Mouse (Mus musculus) MEL (cell line): ENCODE measurements around the gene Adprhl2. TPM values are rescaled to one million over a fixed set of nuclear protein-coding genes. Genes with fewer than 3 reads are reported as not detected.

Source experiments
- DNase-seq: peaks from one replicate; pipeline ENCODE4 v3.0.0; 2011; ENCODE audit warnings: low read depth, low spot score
- H3K27ac ChIP-seq: 2 replicates; pipeline ENCODE4 v1.5.1; 2012; ENCODE audit warnings: low read depth, mild to moderate bottlenecking, control low read depth, low read length, moderate library complexity; ENCODE audit not compliant: control insufficient read depth
- H3K27me3 ChIP-seq, 2 experiments: fragments of 150-350 bp in 1 of 2; sonication (generic) in 1 of 2; 2 replicates each; pipeline ENCODE4 v1.6.1; 2012; ENCODE audit warnings: low read length in 2 of 2, mild to moderate bottlenecking in 2 of 2, improper control_type of control experiment in 1 of 2, moderate library complexity in 1 of 2; ENCODE audit not compliant: insufficient read depth in 2 of 2, control insufficient read depth in 1 of 2
- H3K36me3 ChIP-seq, 2 experiments: 2 replicates each; pipeline ENCODE4 v1.6.1; 2012 to 2014; ENCODE audit warnings: low read length in 2 of 2, improper control_type of control experiment in 1 of 2, inconsistent platforms in 1 of 2, mild to moderate bottlenecking in 1 of 2; ENCODE audit not compliant: insufficient read depth in 2 of 2, control insufficient read depth in 1 of 2
- H3K4me1 ChIP-seq, 2 experiments: fragments of 150-350 bp in 1 of 2; sonication (generic) in 1 of 2; 2 replicates each; pipeline ENCODE4 v1.6.1; 2012; ENCODE audit warnings: low read length in 2 of 2, improper control_type of control experiment in 1 of 2, mild to moderate bottlenecking in 1 of 2; ENCODE audit not compliant: insufficient read depth in 2 of 2, control insufficient read depth in 1 of 2
- H3K4me3 ChIP-seq, 2 experiments: fragments of 150-350 bp in 1 of 2; sonication (generic) in 1 of 2; 2 replicates each; pipeline ENCODE4 v1.5.1; 2012; ENCODE audit warnings: low read depth in 2 of 2, low read length in 2 of 2, mild to moderate bottlenecking in 2 of 2, moderate library complexity in 2 of 2, control low read depth in 1 of 2, improper control_type of control experiment in 1 of 2; ENCODE audit not compliant: control insufficient read depth in 1 of 2, insufficient read depth in 1 of 2
- H3K79me2 ChIP-seq: 2 replicates; pipeline ENCODE4 v1.6.1; 2012; ENCODE audit warnings: mild to moderate bottlenecking, low read length, moderate library complexity; ENCODE audit not compliant: control insufficient read depth, poor library complexity, insufficient read depth
- H3K9ac ChIP-seq: 2 replicates; pipeline ENCODE4 v1.6.1; 2012; ENCODE audit warnings: low read depth, mild to moderate bottlenecking, control low read depth, low read length, moderate library complexity; ENCODE audit not compliant: control insufficient read depth, poor library complexity, severe bottlenecking
- H3K9me3 ChIP-seq: fragments of 150-350 bp; sonication (generic); replicated peaks from 2 replicates; pipeline ENCODE4 v1.6.1; 2012; ENCODE audit warnings: mild to moderate bottlenecking, low read length, improper control_type of control experiment, moderate library complexity; ENCODE audit not compliant: insufficient read depth
- BHLHE40 ChIP-seq: IDR thresholded peaks from 2 replicates; pipeline ENCODE4 v1.6.1; 2012; ENCODE audit warnings: low read depth, mild to moderate bottlenecking, inconsistent platforms, low read length, improper control_type of control experiment, borderline replicate concordance
- CHD1 ChIP-seq: IDR thresholded peaks from 2 replicates; pipeline ENCODE4 v1.6.1; 2012; ENCODE audit warnings: low read depth, mild to moderate bottlenecking, inconsistent platforms, low read length, improper control_type of control experiment
- CTCF ChIP-seq, 3 experiments: IDR thresholded peaks in 2 of 3; conservative IDR thresholded peaks in 1 of 3; 2 replicates each; pipeline ENCODE4 v1.5.1; 2011 to 2012; ENCODE audit warnings: low read length in 3 of 3, low read depth in 2 of 3, mild to moderate bottlenecking in 2 of 3, improper control_type of control experiment in 1 of 3, inconsistent platforms in 1 of 3, mixed read lengths in 1 of 3, moderate library complexity in 1 of 3; ENCODE audit not compliant: control insufficient read depth in 1 of 3, insufficient read depth in 1 of 3, poor library complexity in 1 of 3, severe bottlenecking in 1 of 3
- ELF1 ChIP-seq: IDR thresholded peaks from 2 replicates; pipeline ENCODE4 v1.6.1; 2014; ENCODE audit warnings: low read depth, mild to moderate bottlenecking, inconsistent platforms, low read length, improper control_type of control experiment, moderate library complexity
- EP300 ChIP-seq, 2 experiments: IDR thresholded peaks; 2 replicates each; pipeline ENCODE4 v1.6.1; 2011; ENCODE audit warnings: improper control_type of control experiment in 2 of 2, low read length in 2 of 2, low read depth in 1 of 2, mild to moderate bottlenecking in 1 of 2
- ETS1 ChIP-seq: IDR thresholded peaks from 2 replicates; pipeline ENCODE4 v1.6.1; 2012; ENCODE audit warnings: low read depth, mild to moderate bottlenecking, inconsistent platforms, low read length, improper control_type of control experiment, moderate library complexity
- HCFC1 ChIP-seq: IDR thresholded peaks from 2 replicates; pipeline ENCODE4 v1.6.1; 2012; ENCODE audit warnings: low read depth, mild to moderate bottlenecking, inconsistent platforms, low read length, improper control_type of control experiment, moderate library complexity
- KAT2A ChIP-seq: conservative IDR thresholded peaks from 2 replicates; pipeline ENCODE4 v1.6.1; 2012; ENCODE audit warnings: low read depth, low read length, improper control_type of control experiment, inconsistent platforms
- MAFK ChIP-seq: IDR thresholded peaks from 2 replicates; pipeline ENCODE4 v1.6.1; 2011; ENCODE audit warnings: low read depth, mild to moderate bottlenecking, low read length, improper control_type of control experiment, borderline replicate concordance
- MAZ ChIP-seq: IDR thresholded peaks from 2 replicates; pipeline ENCODE4 v1.6.1; 2012; ENCODE audit warnings: low read depth, mild to moderate bottlenecking, inconsistent platforms, low read length, improper control_type of control experiment
- MEF2A ChIP-seq: IDR thresholded peaks from 2 replicates; pipeline ENCODE4 v1.6.1; 2014; ENCODE audit warnings: low read depth, mild to moderate bottlenecking, inconsistent platforms, low read length, improper control_type of control experiment; ENCODE audit not compliant: poor library complexity, insufficient replicate concordance, severe bottlenecking; ENCODE audit errors: extremely low read depth
- MYB ChIP-seq: IDR thresholded peaks from 2 replicates; pipeline ENCODE4 v1.6.1; 2011; ENCODE audit warnings: mild to moderate bottlenecking, low read depth, low read length, improper control_type of control experiment
- POLR2A ChIP-seq, 2 experiments: IDR thresholded peaks; 2 replicates each; pipeline ENCODE4 v1.6.1; 2011 to 2012; ENCODE audit warnings: low read length in 2 of 2, mild to moderate bottlenecking in 2 of 2, control low read depth in 1 of 2, improper control_type of control experiment in 1 of 2, low read depth in 1 of 2, moderate library complexity in 1 of 2; ENCODE audit not compliant: control insufficient read depth in 1 of 2, insufficient read depth in 1 of 2, poor library complexity in 1 of 2
- RCOR1 ChIP-seq: IDR thresholded peaks from 2 replicates; pipeline ENCODE4 v1.6.1; 2012; ENCODE audit warnings: low read depth, mild to moderate bottlenecking, inconsistent platforms, low read length, improper control_type of control experiment
- SIN3A ChIP-seq: IDR thresholded peaks from 2 replicates; pipeline ENCODE4 v1.6.1; 2012; ENCODE audit warnings: low read length, improper control_type of control experiment, inconsistent platforms
- UBTF ChIP-seq: IDR thresholded peaks from 2 replicates; pipeline ENCODE4 v1.6.1; 2012; ENCODE audit warnings: low read depth, mild to moderate bottlenecking, inconsistent platforms, low read length, improper control_type of control experiment, moderate library complexity, borderline replicate concordance; ENCODE audit not compliant: insufficient read depth
- USF1 ChIP-seq: IDR thresholded peaks from 2 replicates; pipeline ENCODE4 v1.6.1; 2014; ENCODE audit warnings: low read depth, mild to moderate bottlenecking, inconsistent platforms, low read length, improper control_type of control experiment, moderate library complexity
- ZMIZ1 ChIP-seq: IDR thresholded peaks from 2 replicates; pipeline ENCODE4 v1.6.1; 2012; ENCODE audit warnings: low read depth, mild to moderate bottlenecking, inconsistent platforms, low read length, improper control_type of control experiment, moderate library complexity
- ZNF384 ChIP-seq: IDR thresholded peaks from 2 replicates; pipeline ENCODE4 v1.6.1; 2012; ENCODE audit warnings: low read depth, mild to moderate bottlenecking, inconsistent platforms, low read length, improper control_type of control experiment
- polyA plus RNA-seq, 2 experiments: library from polyadenylated mRNA; stranded (reverse) in 1 of 2; unstranded in 1 of 2; fragments of >175 nt in 1 of 2; fragments of >200 nt in 1 of 2; gene quantifications; 2 replicates each; pipeline versions ENCODE4 v1.2.1 to v1.2.4; 2012; ENCODE audit warnings: low replicate concordance in 2 of 2, low read depth in 1 of 2; ENCODE audit not compliant: insufficient read length in 2 of 2, insufficient read depth in 1 of 2, missing spikeins in 1 of 2
- total RNA-seq: library from RNA; depleted of rRNA; stranded (reverse); fragments of 300-350 nt; gene quantifications from 2 replicates; pipeline ENCODE4 v1.2.3, GENCODE M21; 2012

Adprhl2 gene
- total and polyA plus RNA-seq, 3 experiments, result 53.7 to 62.0 TPM; not detected in 1

- Histone ChIP-seq H3K79me2 (no peaks in the 10 kb centered on the region), H3K4me3 (no peak overlapping the region), H3K4me1 (no peaks in the 10 kb centered on the region), H3K36me3 (no peaks in the 10 kb centered on the region), H3K9me3 (no peaks in the 10 kb centered on the region), H3K27ac (no peak overlapping the region), H3K27me3 (no peaks in the 10 kb centered on the region), H3K9ac (no peak overlapping the region)
- DNase-seq, result no peak
- TF ChIP-seq UBTF (no peak), EP300 (IDR thresholded peaks at IDR 0.05; ENCODE audit: low read depth in 1 of 2, low read length in 2 of 2) (no peak), CTCF (IDR thresholded peaks at IDR 0.05 in 2 of 3, conservative IDR thresholded peaks at IDR 0.05 in 1 of 3; ENCODE audit: control insufficient read depth in 1 of 3, insufficient read depth in 1 of 3, low read depth in 2 of 3, low read length in 3 of 3, poor library complexity in 1 of 3, severe bottlenecking in 1 of 3) (no peak), MAFK (no peak), MEF2A (no peak), MYB (no peak)
These were observed 19.8 kb downstream of the Adprhl2 start for GRCm38 (mm10) chr4:126301584-126302309.

- H3K9ac ChIP-seq, result no peak overlapping the region
- H3K36me3 ChIP-seq, result no peaks in the 10 kb centered on the region
- H3K27me3 ChIP-seq, result no peaks in the 10 kb centered on the region
- no peak overlapping the region for H3K27ac ChIP-seq
- TF ChIP-seq SIN3A (no peak), USF1 (no peak)
- no peaks in the 10 kb centered on the region for H3K9me3 ChIP-seq
- no peaks in the 10 kb centered on the region for H3K4me1 ChIP-seq
- H3K79me2 ChIP-seq, result no peaks in the 10 kb centered on the region
- no peak overlapping the region for H3K4me3 ChIP-seq
- DNase-seq, result no peak
These were observed 20.5 kb downstream of the Adprhl2 start for GRCm38 (mm10) chr4:126300916-126301583.

GRCm38 (mm10) chr4:126296617-126297101 lies 24.8 kb downstream of the Adprhl2 start:
- DNase-seq, result peak; percentile 35
- TF ChIP-seq MAZ (no peak), MAFK (no peak), ETS1 (no peak), KAT2A (no peak), RCOR1 (no peak), ELF1 (no peak), CHD1 (no peak), BHLHE40 (no peak), MEF2A (no peak), MYB (no peak), ZNF384 (no peak), UBTF (no peak), POLR2A (IDR thresholded peaks at IDR 0.05; ENCODE audit: control insufficient read depth in 1 of 2, insufficient read depth in 1 of 2, low read depth in 1 of 2, low read length in 2 of 2, poor library complexity in 1 of 2) (no peak), ZMIZ1 (no peak), HCFC1 (no peak)
- Histone ChIP-seq H3K9ac (peak overlapping the region; percentile 46), H3K9me3 (no peaks in the 10 kb centered on the region), H3K27ac (no peak overlapping the region), H3K4me1 (no peaks in the 10 kb centered on the region), H3K36me3 (no peaks in the 10 kb centered on the region), H3K4me3 (peak overlapping the region; percentile 29 to 48; a peak in 3 of 4 replicates), H3K27me3 (no peaks in the 10 kb centered on the region), H3K79me2 (no peaks in the 10 kb centered on the region)
